Mouse (Mus musculus) mouse trophoblast stem cell (cell line): ENCODE measurements around the gene 6430531B16Rik.

Experiments used
- in situ Hi-C, 2 experiments: fragments of 300-500 bp; cut with MseI, MboI; formaldehyde crosslinking; loops; 2 replicates in 1 of 2; 3 replicates in 1 of 2; pipeline ENCODE4 v1.15.1; 2025

The 6430531B16Rik gene

DNA sequence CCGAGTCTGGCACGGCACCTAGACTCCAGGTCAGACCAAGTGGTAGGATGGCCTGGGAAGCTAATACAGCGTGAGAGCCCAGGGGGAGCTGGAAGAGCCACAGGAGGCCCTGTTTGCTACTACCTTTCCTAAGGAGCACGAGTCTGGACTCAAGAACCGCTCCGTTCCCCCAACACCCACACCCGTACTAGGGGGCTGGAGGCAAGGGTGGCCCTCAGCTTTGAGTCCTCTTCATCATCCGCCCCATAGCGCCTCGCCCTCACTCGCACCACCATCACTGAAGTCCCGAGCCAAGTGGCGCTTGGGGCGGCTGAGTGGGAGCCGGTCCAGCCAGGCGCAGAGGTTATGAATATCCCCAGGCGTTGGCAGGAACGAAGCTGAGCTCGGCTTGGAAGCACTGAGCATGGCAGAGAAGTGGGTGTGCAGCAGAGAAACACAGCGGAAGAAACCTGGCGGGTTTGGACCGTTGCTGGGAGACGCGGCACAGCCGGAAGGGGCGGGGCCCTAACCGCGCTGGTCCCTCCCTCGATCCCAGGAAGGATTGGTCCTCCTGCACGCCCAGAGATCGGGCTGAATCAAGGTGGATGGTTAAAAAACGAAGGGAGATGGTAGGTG lies at the start of gene 6430531B16Rik:
6430531B16Rik (minus strand) TSS at position 478 of the 615 bp plus-strand sequence.
- in situ Hi-C loops: loop anchor here in 1 of 2 experiments (5.0 kb wide), 1 partner anchor 84 kb away; no protein-coding TSS in a partner anchor

GRCm38 (mm10) chr7:140011336-140011735 lies 32.8 kb upstream of the 6430531B16Rik start:
- in situ Hi-C loops: no loop called here

DNA sequence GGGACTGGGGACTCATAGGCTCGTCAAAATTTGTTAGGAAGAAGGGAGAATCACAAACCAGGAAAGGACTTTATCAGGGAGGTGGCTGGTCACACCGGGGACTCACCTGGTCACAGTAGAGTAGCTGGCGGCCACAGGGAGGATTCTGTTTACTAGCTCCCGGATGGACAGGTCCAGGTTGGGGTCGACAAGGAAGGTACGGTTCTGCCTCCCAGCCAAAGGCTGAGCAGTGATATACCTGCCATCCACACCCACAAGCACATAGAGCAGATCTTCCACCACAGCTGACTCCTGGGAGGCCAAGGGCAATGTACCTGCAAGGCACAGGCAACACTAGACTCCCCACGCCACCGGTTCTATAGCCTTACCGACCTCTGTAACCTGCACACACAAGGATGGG lies 29.2 kb upstream of the 6430531B16Rik start:
- in situ Hi-C loops: no loop called here

DNA sequence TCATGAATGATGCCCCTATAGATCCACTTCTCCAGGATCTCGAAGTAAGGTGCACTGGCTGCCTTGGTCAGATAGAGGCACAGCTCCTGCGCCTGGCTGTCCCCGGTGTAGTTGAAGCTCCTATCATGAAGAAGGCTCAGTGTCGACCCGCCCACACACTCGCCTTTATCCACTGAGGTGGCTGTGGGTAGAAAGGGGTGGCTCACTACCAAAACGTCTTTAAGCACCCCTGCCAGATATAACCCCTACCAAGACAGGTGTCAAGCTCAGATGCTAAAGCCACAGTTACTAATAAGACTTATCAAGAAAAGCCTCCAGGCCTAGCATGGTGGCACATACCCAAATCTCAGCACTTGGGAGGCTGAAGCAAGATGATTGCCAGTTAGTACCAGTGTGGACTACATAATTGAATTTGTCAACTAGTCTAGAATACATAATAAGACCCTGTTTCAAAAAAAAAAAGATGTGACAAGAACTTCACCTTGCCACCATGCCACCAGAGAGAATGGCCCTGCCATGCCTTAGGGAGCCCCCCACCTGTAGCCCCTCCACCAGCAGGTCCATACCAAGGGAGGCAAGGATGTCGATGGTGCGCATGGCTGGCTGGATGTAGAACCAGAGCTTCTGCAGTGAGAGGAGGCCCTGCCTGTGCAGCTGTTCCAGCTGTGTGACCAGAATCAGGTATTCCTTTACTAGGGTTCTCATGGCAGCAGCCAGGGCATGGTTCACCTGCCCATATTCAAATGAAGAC lies 28.5 kb upstream of the 6430531B16Rik start:
- in situ Hi-C loops: no loop called here

- in situ Hi-C loops: no loop called here
Observed at GRCm38 (mm10) chr7:140004666-140005065, 26.1 kb upstream of the 6430531B16Rik start.

GRCm38 (mm10) chr7:140001086-140001740 lies 22.7 kb upstream of the 6430531B16Rik start:
- in situ Hi-C loops: no loop called here

DNA sequence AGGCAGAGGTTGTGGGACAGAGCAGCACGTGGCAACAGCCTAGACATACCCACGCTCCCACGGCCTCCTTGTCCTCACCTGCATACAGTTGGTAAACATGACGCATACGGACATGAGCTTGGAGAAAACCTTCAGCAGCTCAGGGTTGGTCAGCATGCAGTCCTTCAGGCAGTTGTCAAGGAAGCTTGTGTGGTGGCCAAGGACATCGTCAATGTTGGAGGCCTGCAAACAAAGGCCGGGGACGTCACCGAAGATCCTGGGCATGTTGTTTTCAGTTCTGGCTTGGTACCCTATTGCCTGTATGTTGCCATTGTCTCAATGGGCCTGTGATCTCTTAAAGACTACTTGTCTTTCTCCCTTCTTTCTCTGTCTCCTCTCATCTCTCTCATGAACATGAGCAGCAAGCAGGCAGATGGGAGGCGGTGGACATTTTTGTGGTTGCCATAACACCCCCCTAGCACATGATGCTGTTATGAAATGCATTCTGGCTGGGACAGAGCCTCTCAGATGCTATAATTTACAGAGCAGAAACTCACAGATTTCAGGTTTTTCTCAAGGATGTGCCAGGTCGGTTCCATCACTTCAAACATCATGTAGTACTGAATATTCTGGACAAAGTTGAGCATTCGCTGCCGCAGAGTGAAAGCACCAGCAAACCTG lies 20.3 kb upstream of the 6430531B16Rik start:
- in situ Hi-C loops: loop anchor here (5.0 to 10.0 kb wide), 3 partner anchors 33 to 94 kb away; no protein-coding TSS in a partner anchor

GRCm38 (mm10) chr7:139994676-139995075 lies 16.1 kb upstream of the 6430531B16Rik start:
- in situ Hi-C loops: loop anchor here (5.0 to 10.0 kb wide), 3 partner anchors 38 to 90 kb away; no protein-coding TSS in a partner anchor

- in situ Hi-C loops: loop anchor here in 1 of 2 experiments (10.0 kb wide), 1 partner anchor 89 kb away; no protein-coding TSS in a partner anchor
Observed at GRCm38 (mm10) chr7:139994202-139994601, 15.6 kb upstream of the 6430531B16Rik start.

GRCm38 (mm10) chr7:139993532-139993931 lies 15.0 kb upstream of the 6430531B16Rik start:
- in situ Hi-C loops: loop anchor here in 1 of 2 experiments (10.0 kb wide), 1 partner anchor 89 kb away; no protein-coding TSS in a partner anchor

- in situ Hi-C loops: loop anchor here in 1 of 2 experiments (10.0 kb wide), 1 partner anchor 88 kb away; no protein-coding TSS in a partner anchor
Observed at GRCm38 (mm10) chr7:139992406-139992805, 13.9 kb upstream of the 6430531B16Rik start, which contains the start of gene Adam8. Gene Adam8, minus strand, starts transcription at chr7:139992562.

DNA sequence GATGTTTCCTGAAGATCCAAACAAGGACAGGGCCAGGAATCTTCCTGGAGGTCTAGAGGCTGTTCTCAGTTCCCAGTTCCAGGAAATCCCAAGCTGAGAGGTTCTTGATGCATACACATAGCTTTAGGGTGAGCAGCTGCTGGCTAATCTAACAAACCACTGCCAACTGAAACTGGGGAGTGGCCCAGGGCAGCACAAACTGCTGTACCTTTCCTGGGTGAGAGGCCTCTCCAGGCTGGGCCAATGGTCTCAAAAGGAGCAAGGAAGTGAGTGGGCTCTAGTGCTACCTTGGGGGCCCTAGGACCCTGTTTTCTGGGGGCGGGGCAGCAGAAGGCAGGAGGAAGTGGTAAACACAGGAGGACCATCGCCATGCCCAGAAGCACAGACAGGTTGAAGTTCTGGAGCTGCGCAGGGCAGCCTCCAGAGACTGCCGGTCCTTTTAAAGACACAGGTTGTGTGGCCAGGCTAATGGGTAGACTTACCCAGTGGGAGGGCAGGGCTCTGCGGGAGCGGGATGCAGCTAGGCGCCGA lies 12.4 kb upstream of the 6430531B16Rik start:
- in situ Hi-C loops: loop anchor here in 1 of 2 experiments (10.0 kb wide), 1 partner anchor 86 kb away; no protein-coding TSS in a partner anchor

DNA sequence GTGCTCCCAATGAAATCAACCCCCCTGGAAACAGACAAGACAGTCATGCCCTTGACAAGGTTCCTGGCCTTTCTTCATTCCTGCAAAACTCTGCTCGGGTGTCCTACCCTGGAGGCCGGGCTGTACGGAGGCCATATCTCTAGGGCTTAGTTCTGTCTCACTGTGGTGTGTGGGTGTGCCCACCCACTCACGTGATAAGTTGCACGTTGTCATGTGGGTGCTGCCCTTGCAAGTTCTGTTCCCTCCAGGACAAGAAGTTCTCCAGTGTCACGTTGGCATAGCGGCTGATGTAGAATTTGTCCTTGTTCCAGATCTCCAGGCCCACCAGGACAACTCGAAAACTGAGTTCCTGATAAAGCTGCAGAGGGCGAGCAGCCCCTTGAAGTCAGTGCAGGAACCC lies 9.7 kb upstream of the 6430531B16Rik start:
- in situ Hi-C loops: no loop called here

DNA sequence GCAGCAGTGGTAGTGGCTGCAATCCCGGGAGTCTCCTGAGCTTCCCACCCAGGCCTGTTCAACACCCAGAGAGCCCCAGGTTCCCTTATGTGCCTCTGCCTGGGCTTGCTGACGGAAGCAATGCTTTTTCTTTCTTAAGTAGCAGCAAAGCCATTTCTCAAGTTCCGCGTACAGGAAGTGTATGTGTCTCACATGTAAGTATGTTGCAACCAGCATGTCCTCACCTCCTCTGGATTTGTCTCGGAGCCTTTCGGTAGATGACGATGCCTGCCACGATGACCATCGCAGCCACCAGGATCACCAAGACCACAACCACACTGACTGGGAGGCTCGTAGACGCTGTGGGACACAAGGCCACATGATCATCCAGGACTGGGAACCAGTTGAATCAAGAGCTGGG lies 6.0 kb upstream of the 6430531B16Rik start:
- in situ Hi-C loops: no loop called here

- in situ Hi-C loops: no loop called here
Observed at GRCm38 (mm10) chr7:139982058-139982457, 3.5 kb upstream of the 6430531B16Rik start.

GRCm38 (mm10) chr7:139980778-139981177 lies 2.2 kb upstream of the 6430531B16Rik start:
- in situ Hi-C loops: no loop called here

DNA sequence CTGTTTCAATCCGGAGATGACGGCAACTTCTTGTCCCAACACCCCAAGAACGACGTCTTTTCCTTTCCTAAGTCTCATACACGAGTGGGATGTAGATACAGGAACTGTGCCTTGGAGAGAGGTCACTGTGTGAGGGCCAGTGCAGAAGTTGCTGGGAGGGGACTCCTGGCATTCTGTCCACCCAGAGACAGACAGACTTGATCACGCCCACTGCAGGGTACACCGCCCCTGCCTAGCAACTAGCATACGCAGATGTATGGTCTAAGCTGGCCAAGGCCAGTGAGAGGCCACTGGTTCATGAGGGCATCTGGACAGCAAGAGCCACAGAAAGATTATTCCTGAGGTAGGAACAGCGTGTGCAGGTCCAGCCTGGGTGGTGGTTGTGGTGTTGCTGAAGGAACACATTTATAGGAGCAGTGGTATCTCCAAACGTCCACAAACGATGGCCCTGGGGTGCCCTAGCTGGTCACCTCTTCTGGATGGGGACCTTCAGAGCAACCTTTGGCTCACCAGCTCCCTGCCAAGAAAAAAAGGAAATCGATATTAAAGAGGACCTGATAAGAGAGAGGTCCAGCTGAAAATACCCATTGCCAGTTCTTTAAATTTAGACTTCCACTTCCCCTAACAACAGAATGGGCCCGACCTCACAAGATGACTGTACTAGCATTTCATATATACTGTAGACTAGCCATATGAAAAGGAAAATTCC lies 610 bp upstream of the 6430531B16Rik start:
- in situ Hi-C loops: loop anchor here in 1 of 2 experiments (5.0 kb wide), 1 partner anchor 83 kb away; no protein-coding TSS in a partner anchor

GRCm38 (mm10) chr7:139975471-139975870 lies 3.1 kb downstream of the 6430531B16Rik start:
- in situ Hi-C loops: loop anchor here in 1 of 2 experiments (5.0 kb wide), 1 partner anchor 87 kb away; no protein-coding TSS in a partner anchor

GRCm38 (mm10) chr7:139974307-139974706 lies 4.2 kb downstream of the 6430531B16Rik start:
- in situ Hi-C loops: no loop called here

DNA sequence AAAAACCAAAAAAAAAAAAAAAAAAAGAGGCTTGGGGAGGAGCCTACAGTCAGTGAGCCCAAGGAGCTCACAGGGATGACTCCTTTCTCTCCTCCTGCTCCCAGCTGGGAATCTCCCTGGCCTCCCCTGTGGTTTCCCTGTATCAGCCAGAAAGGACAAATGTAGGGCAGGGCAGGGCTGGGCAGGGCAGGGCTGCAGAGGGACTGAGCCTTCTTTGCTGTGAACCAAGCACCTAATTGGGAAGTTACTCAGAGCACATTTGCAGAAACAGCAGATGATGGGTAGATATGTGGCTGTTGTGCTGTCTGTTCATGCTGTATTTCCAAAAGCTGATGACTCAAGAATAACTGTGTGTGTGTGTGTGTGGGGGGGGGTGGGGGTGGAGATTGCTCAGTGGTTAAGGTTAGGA lies 5.6 kb downstream of the 6430531B16Rik start:
- in situ Hi-C loops: no loop called here
